Mouse (Mus musculus): ENCODE measurements around the gene Ttc39b. TPM values are rescaled to one million over a fixed set of nuclear protein-coding genes. Genes with fewer than 3 reads are reported as not detected.

Ttc39b gene
- polyA plus RNA-seq, 1 experiment from 2014 or later: 6.2 TPM

DNA sequence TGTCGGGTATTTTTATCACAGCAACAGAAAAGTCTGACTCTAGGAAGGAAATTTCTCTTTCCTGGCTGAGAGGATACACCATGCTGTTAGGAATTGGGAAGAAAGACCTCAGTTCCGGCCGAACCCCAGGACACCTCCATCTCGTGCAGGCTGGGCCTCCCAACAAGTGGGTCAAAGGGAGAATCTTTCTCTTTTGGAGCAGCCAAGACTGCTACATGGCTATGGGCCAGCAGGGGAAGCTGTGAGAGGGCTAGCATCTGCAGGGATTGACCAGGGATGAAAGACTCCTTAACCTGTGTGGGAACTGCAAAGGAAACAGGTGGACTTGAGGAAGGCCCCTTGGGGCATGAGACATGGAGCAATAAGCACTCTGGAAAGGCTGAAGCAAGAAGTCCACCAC, 11.7 kb downstream of the Ttc39b start:
- WGBS: 71% methylated on average over 4 of the region's 4 CpGs
- Histone ChIP-seq H3K9ac (ENCODE audit: low read depth, low read length) (no peak overlapping the region), H3K9me3 (ENCODE audit: control insufficient read depth, low read length) (no peaks in the 10 kb centered on the region), H3K4me3 (ENCODE audit: low read length) (no peak overlapping the region), H3K27ac (ENCODE audit: low read depth, low read length) (no peak overlapping the region), H3K27me3 (replicated peaks; ENCODE audit: control insufficient read depth, insufficient read depth, low read length) (no peaks in the 10 kb centered on the region), H3K36me3 (ENCODE audit: control insufficient read depth, insufficient read depth, low read length) (no peaks in the 10 kb centered on the region), H3K4me2 (ENCODE audit: low read length) (no peak overlapping the region), H3K4me1 (ENCODE audit: control insufficient read depth, insufficient read depth, low read depth, low read length) (0 out of 2 replicates have a peak, but pooled peaks cover 2% of the 10 kb centered on the region)
- no peak for ATAC-seq

DNA sequence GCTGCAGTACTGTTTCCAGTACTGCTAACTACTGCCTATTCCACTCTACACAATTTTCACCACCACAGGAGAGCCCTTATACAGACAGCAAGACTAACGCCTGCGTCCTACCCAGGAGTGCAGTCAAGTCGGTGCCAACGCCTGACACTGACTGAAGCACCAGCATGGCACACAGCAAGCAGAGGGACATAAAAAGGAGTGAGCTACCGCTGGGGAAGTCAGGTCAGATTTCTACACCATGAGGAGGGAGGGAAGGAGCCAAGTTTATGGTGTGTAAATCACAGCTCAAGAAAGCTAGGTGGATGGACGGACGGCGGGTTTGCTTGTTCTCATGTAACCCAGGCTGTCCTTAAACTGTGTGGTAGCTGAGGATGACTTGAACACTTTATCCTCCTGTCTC, 12.6 kb downstream of the Ttc39b start:
- no peaks in the 10 kb centered on the region for H3K36me3 ChIP-seq (ENCODE audit: control insufficient read depth, insufficient read depth, low read length)
- 0 out of 2 replicates have a peak, but pooled peaks cover 2% of the 10 kb centered on the region for H3K4me1 ChIP-seq (ENCODE audit: control insufficient read depth, insufficient read depth, low read depth, low read length)
- no peaks in the 10 kb centered on the region for H3K9me3 ChIP-seq (ENCODE audit: control insufficient read depth, low read length)
- no peak overlapping the region for H3K9ac ChIP-seq (ENCODE audit: low read depth, low read length)
- H3K4me3 ChIP-seq (ENCODE audit: low read length): no peak overlapping the region
- WGBS: 86% methylated on average over 8 of the region's 8 CpGs
- H3K4me2 ChIP-seq (ENCODE audit: low read length): no peak overlapping the region
- H3K27me3 ChIP-seq (replicated peaks; ENCODE audit: control insufficient read depth, insufficient read depth, low read length): no peaks in the 10 kb centered on the region
- no peak for ATAC-seq
- no peak overlapping the region for H3K27ac ChIP-seq (ENCODE audit: low read depth, low read length)

DNA sequence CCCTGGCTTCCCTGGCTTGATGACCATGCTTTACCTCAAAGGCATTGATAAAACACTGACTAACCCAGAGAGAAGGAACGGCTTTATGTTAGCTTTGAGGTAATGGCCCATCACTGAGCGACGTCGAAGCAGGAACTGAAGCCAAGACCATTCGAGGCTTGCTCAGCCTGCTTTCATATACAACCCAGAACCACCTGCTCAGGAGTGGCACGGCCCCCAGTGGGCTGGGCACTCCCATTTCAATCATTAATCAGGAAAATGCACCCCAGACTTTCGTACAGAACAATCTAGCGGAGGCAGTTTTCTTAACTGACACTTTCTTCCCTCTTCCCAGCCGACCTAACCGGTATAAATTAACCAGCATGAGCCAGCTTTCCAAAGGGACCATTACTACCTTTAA, 13.1 kb downstream of the Ttc39b start:
- H3K27me3 ChIP-seq (replicated peaks; ENCODE audit: control insufficient read depth, insufficient read depth, low read length): no peaks in the 10 kb centered on the region
- ATAC-seq: no peak
- no peaks in the 10 kb centered on the region for H3K36me3 ChIP-seq (ENCODE audit: control insufficient read depth, insufficient read depth, low read length)
- H3K27ac ChIP-seq (ENCODE audit: low read depth, low read length): no peak overlapping the region
- WGBS: 74% methylated on average over 10 of the region's 10 CpGs
- H3K4me3 ChIP-seq (ENCODE audit: low read length): no peak overlapping the region
- H3K9me3 ChIP-seq (ENCODE audit: control insufficient read depth, low read length): no peaks in the 10 kb centered on the region
- no peak overlapping the region for H3K4me2 ChIP-seq (ENCODE audit: low read length)
- H3K9ac ChIP-seq (ENCODE audit: low read depth, low read length): no peak overlapping the region
- H3K4me1 ChIP-seq (ENCODE audit: control insufficient read depth, insufficient read depth, low read depth, low read length): 0 out of 2 replicates have a peak, but pooled peaks cover 2% of the 10 kb centered on the region

DNA sequence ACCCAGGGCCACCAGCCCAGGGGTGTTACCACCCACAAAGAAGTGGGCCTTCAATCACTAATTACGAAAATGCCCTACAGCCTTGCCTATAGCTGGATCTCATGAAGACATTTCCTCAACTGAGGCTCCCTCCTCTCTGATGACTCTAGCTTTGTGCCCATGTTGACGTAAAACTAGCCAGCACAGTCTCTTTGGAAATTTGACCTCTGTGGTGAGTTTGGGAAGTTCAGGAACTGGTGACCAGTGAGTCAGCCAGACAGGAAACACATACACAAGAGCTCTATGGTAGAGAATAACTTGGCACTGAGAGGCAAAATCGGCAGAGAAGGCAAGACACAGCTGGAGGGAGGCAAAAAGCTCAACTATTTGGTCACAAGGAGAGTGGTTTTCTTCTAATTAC, 15.1 kb downstream of the Ttc39b start:
- Histone ChIP-seq H3K4me1 (ENCODE audit: control insufficient read depth, insufficient read depth, low read depth, low read length) (no peaks in the 10 kb centered on the region), H3K9ac (ENCODE audit: low read depth, low read length) (no peak overlapping the region), H3K4me2 (ENCODE audit: low read length) (no peak overlapping the region), H3K27me3 (replicated peaks; ENCODE audit: control insufficient read depth, insufficient read depth, low read length) (no peaks in the 10 kb centered on the region), H3K9me3 (ENCODE audit: control insufficient read depth, low read length) (no peaks in the 10 kb centered on the region), H3K27ac (ENCODE audit: low read depth, low read length) (no peak overlapping the region), H3K36me3 (ENCODE audit: control insufficient read depth, insufficient read depth, low read length) (no peaks in the 10 kb centered on the region), H3K4me3 (ENCODE audit: low read length) (no peak overlapping the region)
- ATAC-seq: no peak
- WGBS: 83% methylated on average over 3 of the region's 3 CpGs

DNA sequence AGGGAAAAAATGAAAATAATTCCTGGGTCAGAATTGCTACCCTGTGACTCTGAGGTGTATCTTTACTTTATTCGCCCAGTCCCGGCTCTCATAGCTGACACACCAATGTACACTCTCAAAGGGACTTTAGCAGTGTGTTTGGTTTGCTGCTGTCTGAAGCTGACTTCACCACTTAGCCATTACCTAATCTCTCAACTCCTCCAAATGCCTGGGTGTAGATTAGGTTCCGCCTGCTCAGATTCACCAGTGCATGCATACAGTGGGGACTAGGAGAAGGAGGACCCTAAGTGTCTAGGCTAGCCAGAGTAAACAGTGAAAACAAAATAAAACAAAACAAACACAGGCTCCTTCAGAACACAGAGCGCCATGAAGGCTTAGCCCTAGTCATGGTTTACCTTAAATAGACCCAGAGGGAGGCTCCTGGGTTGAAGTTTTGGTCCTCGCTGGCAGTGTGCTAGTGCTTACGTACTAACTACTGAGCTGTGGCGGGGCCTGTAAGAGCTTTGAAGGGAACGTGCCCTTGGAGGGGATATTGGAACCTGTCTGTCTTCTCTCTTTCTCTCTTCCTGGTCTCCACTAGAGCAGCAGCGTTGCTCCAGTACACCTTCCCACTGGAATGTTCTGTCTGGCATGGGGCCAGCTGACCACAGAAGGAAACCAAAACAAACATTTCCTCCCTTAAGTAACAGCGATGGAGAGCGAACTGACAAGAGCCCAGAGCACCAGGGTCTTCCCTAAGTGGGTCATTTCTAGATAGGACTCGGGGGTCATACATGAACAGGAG, 16.2 kb downstream of the Ttc39b start:
- ATAC-seq: no peak
- no peaks in the 10 kb centered on the region for H3K9me3 ChIP-seq (ENCODE audit: control insufficient read depth, low read length)
- WGBS: 83% methylated on average over 12 of the region's 12 CpGs
- H3K9ac ChIP-seq (ENCODE audit: low read depth, low read length): no peak overlapping the region
- H3K27me3 ChIP-seq (replicated peaks; ENCODE audit: control insufficient read depth, insufficient read depth, low read length): no peaks in the 10 kb centered on the region
- H3K36me3 ChIP-seq (ENCODE audit: control insufficient read depth, insufficient read depth, low read length): no peaks in the 10 kb centered on the region
- no peak overlapping the region for H3K27ac ChIP-seq (ENCODE audit: low read depth, low read length)
- H3K4me3 ChIP-seq (ENCODE audit: low read length): no peak overlapping the region
- no peak overlapping the region for H3K4me2 ChIP-seq (ENCODE audit: low read length)
- H3K4me1 ChIP-seq (ENCODE audit: control insufficient read depth, insufficient read depth, low read depth, low read length): no peaks in the 10 kb centered on the region

DNA sequence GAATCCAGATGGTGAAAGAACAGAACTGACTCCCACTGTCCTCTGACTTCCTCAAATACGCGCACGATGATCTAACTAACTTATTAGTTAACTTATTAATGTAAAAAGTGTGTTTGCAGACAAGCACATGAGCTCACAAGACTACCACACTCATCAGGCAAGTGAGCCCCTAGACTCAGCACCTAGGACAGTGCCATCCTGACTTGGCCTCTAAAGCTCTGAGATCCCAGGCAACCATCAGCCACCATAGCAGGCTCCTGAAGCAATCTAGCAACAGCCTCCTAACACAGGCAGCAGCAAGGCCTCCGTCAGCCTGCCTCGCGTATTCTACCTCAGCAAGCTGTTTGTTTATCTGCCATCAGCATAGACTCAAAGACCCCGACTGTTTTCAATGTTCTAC, 17.2 kb downstream of the Ttc39b start:
- H3K4me1 ChIP-seq (ENCODE audit: control insufficient read depth, insufficient read depth, low read depth, low read length): no peaks in the 10 kb centered on the region
- WGBS: 90% methylated on average over 7 of the region's 7 CpGs
- no peak overlapping the region for H3K9ac ChIP-seq (ENCODE audit: low read depth, low read length)
- no peaks in the 10 kb centered on the region for H3K9me3 ChIP-seq (ENCODE audit: control insufficient read depth, low read length)
- H3K36me3 ChIP-seq (ENCODE audit: control insufficient read depth, insufficient read depth, low read length): no peaks in the 10 kb centered on the region
- no peak overlapping the region for H3K27ac ChIP-seq (ENCODE audit: low read depth, low read length)
- ATAC-seq: no peak
- no peak overlapping the region for H3K4me2 ChIP-seq (ENCODE audit: low read length)
- no peak overlapping the region for H3K4me3 ChIP-seq (ENCODE audit: low read length)
- H3K27me3 ChIP-seq (replicated peaks; ENCODE audit: control insufficient read depth, insufficient read depth, low read length): no peaks in the 10 kb centered on the region

DNA sequence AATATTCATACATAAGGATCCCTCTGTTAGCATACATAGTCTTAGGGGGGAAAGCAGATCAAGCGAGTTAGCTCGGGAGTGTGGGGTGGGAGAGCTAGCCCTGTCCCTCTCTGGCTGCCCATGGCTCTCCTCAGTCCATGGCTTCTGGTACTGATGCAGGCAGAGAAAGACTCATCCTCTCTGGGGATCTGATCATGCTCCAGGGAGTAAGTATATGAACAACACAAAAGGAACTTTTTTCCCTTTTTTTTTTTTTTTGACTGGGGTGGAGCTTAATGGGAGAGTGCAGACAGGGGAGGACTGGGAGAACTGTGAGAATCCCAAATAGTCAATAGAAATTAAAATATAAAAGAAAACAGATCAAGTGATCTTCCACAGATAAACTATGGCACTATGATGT, 19.0 kb downstream of the Ttc39b start:
- WGBS: 79% methylated on average over 2 of the region's 2 CpGs
- no peak for ATAC-seq
- Histone ChIP-seq H3K4me1 (ENCODE audit: control insufficient read depth, insufficient read depth, low read depth, low read length) (no peaks in the 10 kb centered on the region), H3K27ac (ENCODE audit: low read depth, low read length) (no peak overlapping the region), H3K36me3 (ENCODE audit: control insufficient read depth, insufficient read depth, low read length) (no peaks in the 10 kb centered on the region), H3K27me3 (replicated peaks; ENCODE audit: control insufficient read depth, insufficient read depth, low read length) (no peaks in the 10 kb centered on the region), H3K4me3 (ENCODE audit: low read length) (no peak overlapping the region), H3K4me2 (ENCODE audit: low read length) (no peak overlapping the region), H3K9ac (ENCODE audit: low read depth, low read length) (no peak overlapping the region), H3K9me3 (ENCODE audit: control insufficient read depth, low read length) (no peaks in the 10 kb centered on the region)

DNA sequence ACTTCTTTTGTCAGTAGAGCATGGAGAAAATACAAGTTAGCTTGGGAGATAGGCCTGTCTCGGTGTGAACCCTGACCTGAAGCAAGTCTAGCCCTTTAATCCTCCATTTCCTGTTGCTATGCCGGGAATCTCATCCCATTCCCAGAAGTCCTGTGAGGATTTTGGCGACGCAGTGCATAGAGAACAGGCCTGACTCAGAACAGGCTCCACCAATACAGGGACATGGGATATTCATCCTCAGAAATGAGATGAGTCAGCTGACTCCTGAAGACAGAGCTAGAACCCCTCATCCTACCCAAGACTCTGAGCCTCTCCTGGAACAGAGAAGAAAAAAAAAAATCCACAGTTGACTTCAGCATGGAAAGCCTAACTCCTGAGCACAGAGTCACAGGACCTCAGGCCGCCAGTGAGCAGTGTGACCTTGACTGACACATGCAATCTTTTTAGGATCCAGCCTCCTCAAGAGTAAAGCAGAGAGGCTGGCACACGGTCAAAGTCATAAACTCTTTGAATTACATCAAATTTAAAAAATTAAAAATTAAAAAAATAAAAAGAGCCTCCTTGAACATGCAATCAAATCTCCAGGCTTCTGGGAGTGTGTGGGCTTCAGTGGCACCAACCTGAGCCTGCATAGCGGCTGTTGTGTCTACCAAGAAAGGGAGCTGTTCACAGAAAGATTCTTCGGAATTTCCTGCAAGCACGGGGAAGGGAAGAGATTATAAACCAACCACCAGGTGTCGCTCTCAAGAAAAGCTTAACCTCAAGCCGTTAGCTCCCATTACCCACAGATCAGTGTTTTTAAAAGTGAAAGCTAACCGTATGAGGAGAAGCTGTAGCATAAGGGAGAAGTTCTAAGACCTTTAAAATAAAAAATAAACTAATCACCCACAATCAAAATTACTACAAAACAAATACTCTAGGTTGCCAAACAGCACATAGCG, 20.9 kb downstream of the Ttc39b start:
- no peaks in the 10 kb centered on the region for H3K4me1 ChIP-seq (ENCODE audit: control insufficient read depth, insufficient read depth, low read depth, low read length)
- no peaks in the 10 kb centered on the region for H3K27me3 ChIP-seq (replicated peaks; ENCODE audit: control insufficient read depth, insufficient read depth, low read length)
- H3K4me3 ChIP-seq (ENCODE audit: low read length): no peak overlapping the region
- H3K4me2 ChIP-seq (ENCODE audit: low read length): no peak overlapping the region
- 42% methylated on average over 13 of the region's 13 CpGs for WGBS
- no peak overlapping the region for H3K27ac ChIP-seq (ENCODE audit: low read depth, low read length)
- H3K9me3 ChIP-seq (ENCODE audit: control insufficient read depth, low read length): no peaks in the 10 kb centered on the region
- H3K36me3 ChIP-seq (ENCODE audit: control insufficient read depth, insufficient read depth, low read length): no peaks in the 10 kb centered on the region
- peak; percentile 79 for ATAC-seq
- no peak overlapping the region for H3K9ac ChIP-seq (ENCODE audit: low read depth, low read length)

DNA sequence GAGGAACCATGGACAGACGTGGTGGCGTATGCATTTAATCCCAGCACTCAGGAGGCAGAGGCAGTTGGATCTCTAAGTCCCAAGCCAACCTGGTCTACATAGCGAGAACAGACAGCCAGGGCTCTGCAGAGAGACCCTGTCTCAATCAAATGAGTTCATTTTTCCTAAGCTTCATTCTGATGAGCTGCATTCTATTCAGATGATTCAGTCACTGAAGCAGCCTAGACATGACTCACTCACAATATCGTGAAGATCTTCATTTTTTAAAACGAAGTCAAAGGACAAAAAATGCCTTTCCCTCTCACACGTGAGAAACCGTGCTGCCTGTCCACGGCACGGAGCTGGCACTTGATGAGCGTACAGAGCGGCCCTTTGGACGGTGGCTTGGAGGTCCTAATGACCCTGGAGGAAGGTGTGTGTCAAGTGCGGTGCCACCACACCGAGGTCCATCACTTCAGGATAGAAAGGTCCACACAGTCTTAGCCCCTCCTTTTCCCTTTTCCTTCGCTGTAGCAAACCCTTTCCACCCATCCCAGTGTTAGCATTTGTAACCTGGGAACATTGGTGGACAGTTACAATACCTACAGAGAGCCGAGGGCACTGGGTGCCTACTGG, 21.8 kb downstream of the Ttc39b start:
- Histone ChIP-seq H3K9me3 (ENCODE audit: control insufficient read depth, low read length) (no peaks in the 10 kb centered on the region), H3K4me2 (ENCODE audit: low read length) (no peak overlapping the region), H3K27ac (ENCODE audit: low read depth, low read length) (no peak overlapping the region), H3K27me3 (replicated peaks; ENCODE audit: control insufficient read depth, insufficient read depth, low read length) (no peaks in the 10 kb centered on the region), H3K4me1 (ENCODE audit: control insufficient read depth, insufficient read depth, low read depth, low read length) (no peaks in the 10 kb centered on the region), H3K36me3 (ENCODE audit: control insufficient read depth, insufficient read depth, low read length) (no peaks in the 10 kb centered on the region), H3K9ac (ENCODE audit: low read depth, low read length) (no peak overlapping the region), H3K4me3 (ENCODE audit: low read length) (no peak overlapping the region)
- WGBS: 93% methylated on average over 16 of the region's 16 CpGs
- 0 out of 2 replicates have a peak, but pooled peaks have one; percentile 18 for ATAC-seq
